Mouse (Mus musculus) left cerebral cortex, adult 2 months (tissue): Measurements from ENCODE around the gene Cpne2. TPM values are rescaled to one million over a fixed set of nuclear protein-coding genes. Genes with fewer than 3 reads are reported as not detected.

Source experiments
- DNase-seq, 2 experiments: peaks; one replicate each; pipeline ENCODE4 v3.0.0; 2021 to 2022; ENCODE audit warnings: low spot score in 2 of 2, mixed read lengths in 1 of 2; ENCODE audit errors: extremely low spot score in 1 of 2
- H3K27ac ChIP-seq: fragments of 200-600 bp; 2 replicates; pipeline ENCODE4 v1.8.1; 2022
- H3K4me3 ChIP-seq: fragments of 200-600 bp; 2 replicates; pipeline ENCODE4 v1.8.1; 2022
- CTCF ChIP-seq: fragments of 200-600 bp; IDR thresholded peaks from 2 replicates; pipeline ENCODE4 v1.8.1; 2022; ENCODE audit warnings: antibody characterized with exemption, mild to moderate bottlenecking, moderate library complexity
- intact Hi-C: fragments of 180-260 bp; cut with DNase I; formaldehyde crosslinking; loops from one replicate; pipeline ENCODE4 v1.15.1; 2025
- total RNA-seq, 2 experiments: library from RNA; stranded (reverse); gene quantifications; 2 replicates each; pipeline ENCODE4 v1.2.3; 2021

Gene Cpne2
- total RNA-seq, 2 experiments from 2014 or later: 19.9 to 26.1 TPM

DNA sequence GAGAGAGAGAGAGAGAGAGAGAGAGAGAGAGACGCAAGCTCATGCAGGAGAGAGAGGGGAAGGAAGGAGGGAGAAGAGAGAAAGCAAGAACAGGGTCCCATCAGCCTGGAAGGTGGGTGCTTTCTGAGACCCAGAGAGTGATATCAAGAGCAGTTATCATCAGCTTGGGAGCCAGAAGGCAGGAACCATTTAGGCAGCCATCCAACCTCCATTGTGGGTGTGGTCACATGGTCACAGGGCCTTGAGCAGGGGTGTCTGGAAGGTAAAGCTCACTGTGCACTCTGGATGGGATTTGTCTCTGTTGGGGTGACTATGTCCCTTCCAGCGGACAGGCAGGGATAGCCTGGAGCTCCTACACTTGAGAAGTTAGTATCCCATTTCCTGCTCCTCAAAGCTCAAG is 7.2 kb downstream of the Cpne2 start:
- TF ChIP-seq CTCF: no peak
- DNase-seq: no peak
- Histone ChIP-seq H3K4me3 (no peak overlapping the region), H3K27ac (no peak overlapping the region)
- intact Hi-C loops: no loop called here

DNA sequence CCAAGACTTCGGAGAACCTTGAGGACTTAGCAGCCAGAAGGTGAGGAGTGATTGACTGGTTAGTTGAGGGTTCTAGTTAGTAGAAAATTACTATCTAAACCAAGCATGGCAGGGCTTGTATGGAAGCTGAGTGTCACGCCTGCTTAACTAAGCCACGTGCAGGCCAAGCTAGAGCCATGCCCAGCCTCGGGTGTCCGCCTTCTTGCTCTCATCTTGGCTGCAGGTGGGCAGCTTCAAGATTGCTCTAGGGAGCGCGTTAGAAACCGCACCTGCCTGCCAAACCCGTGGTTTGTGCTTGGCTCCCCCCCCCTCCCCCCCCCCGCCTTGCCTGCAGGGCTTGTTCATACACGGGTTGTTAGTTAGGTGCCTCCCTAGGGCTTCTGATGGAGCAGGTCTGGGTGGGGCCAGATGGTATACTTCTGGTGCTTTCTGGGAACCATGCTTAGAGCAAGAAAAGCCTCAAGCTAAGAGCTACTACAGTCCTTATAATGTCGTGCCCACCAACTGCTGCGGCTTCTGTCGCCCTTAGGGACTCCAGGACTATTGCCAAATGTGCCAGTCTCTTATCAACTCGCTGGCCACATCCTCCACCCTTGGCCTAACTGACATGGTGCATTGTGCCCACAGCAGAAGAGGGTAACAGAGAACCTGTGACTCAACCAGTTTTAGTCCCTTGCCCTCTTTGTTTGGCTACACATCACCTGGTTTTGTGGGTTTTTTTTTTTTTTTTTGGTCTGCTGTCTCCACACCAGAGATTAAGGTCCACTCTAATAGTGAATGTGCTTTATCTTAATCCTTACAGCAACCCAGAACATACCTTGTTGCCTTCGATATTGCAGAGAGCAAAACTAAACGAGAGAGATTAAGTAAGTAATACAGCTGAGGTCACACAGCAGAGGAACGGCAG is 8.4 kb downstream of the Cpne2 start:
- TF ChIP-seq CTCF: no peak
- Histone ChIP-seq H3K4me3 (no peak overlapping the region), H3K27ac (no peak overlapping the region)
- no peak for DNase-seq
- intact Hi-C loops: no loop called here

DNA sequence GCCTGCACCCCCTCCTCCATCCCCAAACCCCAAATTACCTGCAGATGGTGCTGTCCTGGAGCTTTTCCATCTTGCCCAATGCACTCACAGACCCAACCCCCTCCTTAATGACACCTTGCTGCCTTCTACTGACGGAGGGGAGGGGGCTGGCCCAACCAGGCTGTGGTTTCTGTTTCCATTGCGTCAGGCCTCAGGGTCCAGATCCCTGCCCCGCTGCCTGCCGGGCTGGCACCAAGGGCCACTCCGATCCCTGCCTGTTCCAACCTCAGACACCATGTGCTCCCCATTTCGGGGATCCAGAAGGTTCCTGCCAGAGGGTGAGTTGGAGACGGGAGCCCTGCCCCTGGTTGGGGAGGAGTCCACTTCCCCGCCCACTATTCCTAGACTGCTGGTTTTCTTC is 11.2 kb downstream of the Cpne2 start:
- H3K27ac ChIP-seq: no peak overlapping the region
- no peak for TF ChIP-seq CTCF
- H3K4me3 ChIP-seq: no peak overlapping the region
- DNase-seq: no peak
- intact Hi-C loops: no loop called here

DNA sequence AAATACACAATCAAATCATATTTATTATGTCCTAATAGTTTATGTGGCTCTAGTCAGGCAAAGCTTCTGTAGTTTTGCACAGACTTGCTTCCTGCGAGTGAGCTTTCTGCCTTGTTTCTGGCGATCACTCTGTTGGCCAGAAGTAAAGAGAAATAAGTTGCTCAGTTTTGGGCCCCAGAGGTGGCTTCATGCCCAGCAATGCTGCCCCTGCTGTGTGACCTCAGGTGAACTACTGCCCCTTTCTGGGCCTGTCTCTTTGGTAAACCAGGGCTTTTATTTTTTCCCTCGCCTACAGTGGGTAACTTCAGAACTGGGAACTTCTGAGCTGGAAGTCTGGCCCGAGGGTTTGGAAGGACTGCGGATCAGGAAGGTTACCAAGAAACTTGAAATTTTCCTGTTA is 16.3 kb downstream of the Cpne2 start:
- H3K27ac ChIP-seq: peak overlapping the region; percentile 45

DNA sequence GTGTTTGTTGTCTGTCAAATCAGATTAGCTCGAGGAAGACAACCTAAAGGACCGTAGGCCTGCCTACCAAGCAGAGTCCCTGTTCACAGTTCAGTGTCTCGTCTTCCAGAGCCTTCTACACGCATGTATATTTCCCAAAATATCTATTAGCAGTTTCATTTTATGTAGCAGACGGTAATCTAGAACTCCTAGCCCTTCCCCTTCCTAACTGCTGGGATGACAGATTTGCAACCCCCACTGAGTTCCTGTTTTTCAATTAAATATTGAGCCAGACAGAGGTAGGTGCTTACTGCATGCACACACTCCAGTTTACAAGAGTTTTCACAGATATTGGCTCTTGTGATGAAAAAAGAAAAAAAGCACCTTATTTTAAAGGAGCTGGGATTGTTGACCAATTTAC is 16.7 kb downstream of the Cpne2 start:
- no peak overlapping the region for H3K4me3 ChIP-seq
- intact Hi-C loops: no loop called here
- DNase-seq: no peak
- no peak for TF ChIP-seq CTCF
- H3K27ac ChIP-seq: peak overlapping the region; percentile 45

More for the DNA sequence above, 16.3 kb downstream of the Cpne2 start:
- no peak overlapping the region for H3K4me3 ChIP-seq
- no peak for TF ChIP-seq CTCF
- intact Hi-C loops: no loop called here
- no peak for DNase-seq

DNA sequence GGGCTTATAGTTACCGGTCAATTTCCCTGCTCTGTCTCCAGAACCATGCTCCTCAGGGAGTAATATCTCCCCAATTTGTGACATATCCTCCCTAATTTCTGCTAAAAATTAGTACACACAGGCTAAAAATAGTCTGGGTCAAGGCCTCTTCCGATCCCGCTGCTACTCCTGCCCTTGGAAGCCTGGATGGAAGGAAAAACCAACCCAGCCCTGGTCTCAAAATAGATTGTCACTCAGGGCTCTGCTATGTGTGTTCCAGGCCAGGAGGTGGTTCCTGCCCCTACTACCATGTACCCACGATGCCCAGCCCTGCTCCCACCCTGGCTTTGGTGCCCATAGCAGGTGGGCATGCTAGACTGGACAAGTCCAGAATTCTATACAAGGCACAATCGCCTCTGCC is 17.2 kb downstream of the Cpne2 start:
- DNase-seq: no peak
- no peak overlapping the region for H3K4me3 ChIP-seq
- intact Hi-C loops: no loop called here
- no peak for TF ChIP-seq CTCF
- H3K27ac ChIP-seq: no peak overlapping the region; the same call in 1 of the 2 replicates

DNA sequence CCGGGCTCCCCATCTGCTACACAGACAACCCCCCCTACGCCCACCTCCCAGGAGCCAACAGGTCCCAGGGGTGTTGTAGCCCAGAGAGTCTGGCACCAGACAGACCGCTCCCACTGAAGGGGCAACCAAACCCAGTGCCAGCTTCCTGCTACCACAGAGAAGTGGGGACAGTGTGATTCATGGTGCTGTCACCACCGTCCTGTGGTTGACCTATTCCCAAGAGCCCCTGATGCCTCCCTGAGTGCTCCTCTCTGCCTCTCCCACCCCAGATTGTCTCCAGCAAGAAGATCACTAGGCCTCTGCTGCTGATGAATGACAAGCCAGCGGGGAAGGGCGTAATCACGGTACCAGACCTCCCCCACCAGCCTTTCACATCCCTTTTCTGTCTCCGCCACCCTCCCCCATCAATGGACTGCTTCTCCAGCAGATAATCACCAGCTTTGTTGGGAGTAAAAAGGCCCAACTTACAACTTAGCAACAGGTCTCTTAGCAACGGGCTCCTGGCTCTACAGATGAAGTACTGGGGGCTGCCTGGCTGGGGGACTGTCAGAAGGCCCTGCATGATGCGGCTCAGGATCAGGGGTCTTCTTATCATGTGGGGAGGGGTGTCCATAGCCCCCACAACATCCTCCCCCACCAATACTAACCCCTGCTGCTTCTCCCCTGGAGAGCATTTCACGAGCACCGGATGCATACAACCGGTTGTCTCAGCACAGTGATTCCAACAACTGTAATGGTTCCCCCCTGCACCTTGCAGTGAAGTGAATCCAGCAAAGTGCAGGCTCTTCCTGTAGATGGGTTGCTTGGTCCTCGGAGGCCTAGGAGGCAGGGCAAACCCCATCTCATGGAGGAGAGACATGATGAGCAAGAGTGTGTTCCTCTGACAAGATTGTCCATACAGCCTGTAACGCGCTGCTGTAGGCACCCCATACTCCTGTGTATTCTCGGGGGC is 19.0 kb downstream of the Cpne2 start:
- H3K27ac ChIP-seq: peak overlapping the region; percentile 47; the same call in 1 of the 2 replicates
- intact Hi-C loops: no loop called here
- no peak overlapping the region for H3K4me3 ChIP-seq
- DNase-seq: peak; percentile 37 to 65
- TF ChIP-seq CTCF: no peak

GRCm38 (mm10) chr8:94552696-94553095 is 19.9 kb downstream of the Cpne2 start:
- H3K27ac ChIP-seq: no peak overlapping the region
- no peak for DNase-seq
- TF ChIP-seq CTCF: no peak
- no peak overlapping the region for H3K4me3 ChIP-seq
- intact Hi-C loops: no loop called here

DNA sequence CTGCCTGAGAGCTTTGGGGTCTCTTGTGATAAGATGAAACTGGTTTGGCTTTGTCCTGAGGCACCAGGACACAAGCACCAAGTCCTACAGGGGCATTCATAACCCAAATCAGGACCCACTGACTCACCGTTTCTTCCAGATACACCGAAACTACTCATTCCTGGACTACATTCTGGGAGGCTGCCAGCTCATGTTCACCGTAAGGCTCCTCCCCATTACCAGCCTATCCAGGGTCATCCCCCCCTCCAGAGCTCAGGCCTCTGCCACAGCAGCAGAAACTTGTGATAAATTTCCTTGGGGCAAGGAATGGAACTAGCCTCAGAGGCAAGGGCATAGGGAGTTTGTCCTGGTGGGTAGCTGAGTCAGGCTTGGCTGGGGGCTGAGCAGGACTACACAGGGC is 24.5 kb downstream of the Cpne2 start:
- no peak overlapping the region for H3K27ac ChIP-seq
- no peak overlapping the region for H3K4me3 ChIP-seq
- DNase-seq: no peak
- no peak for TF ChIP-seq CTCF
- intact Hi-C loops: no loop called here

DNA sequence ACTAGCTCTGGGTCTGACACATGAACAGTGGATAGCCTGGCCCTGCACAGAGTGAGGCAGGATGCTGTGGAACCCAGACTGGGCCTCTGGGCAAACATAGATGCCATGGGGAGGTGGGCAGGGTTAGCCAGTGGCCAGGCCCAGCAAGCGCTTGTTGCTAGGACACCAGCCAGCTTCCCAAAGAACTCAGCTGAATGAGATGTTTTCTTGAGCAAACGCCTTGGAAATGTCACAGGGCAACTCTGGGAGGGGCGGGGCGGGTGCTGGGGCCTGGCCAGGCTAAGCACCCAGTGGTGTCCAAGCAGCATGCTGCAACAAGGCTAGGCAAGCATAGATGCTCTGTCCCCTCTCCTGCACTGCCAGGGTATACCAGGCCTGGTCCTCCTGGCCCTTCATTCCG is 28.5 kb downstream of the Cpne2 start:
- peak in 1 of 2 experiments; percentile 32 for DNase-seq
- no peak for TF ChIP-seq CTCF
- no peak overlapping the region for H3K27ac ChIP-seq
- intact Hi-C loops: no loop called here
- no peak overlapping the region for H3K4me3 ChIP-seq

DNA sequence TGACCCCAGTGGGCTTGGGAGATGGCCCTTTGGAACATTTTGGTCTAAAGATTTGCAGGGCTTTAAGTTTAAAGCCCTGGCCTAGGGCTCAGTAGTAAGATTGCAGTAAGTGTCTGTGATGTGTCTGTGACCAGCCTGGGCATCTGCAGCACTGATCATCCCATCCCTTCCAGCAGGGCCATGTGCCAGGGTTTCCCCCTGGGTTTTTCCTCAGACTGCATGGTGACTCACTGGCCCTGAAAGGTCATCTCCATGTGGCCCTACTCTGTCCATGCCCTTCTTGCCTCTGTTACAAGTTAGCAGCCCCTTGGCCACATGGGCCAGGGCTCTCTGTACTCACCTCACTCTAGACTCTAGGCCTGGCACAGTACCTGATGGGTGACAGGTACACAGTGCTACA is 31.6 kb downstream of the Cpne2 start:
- Histone ChIP-seq H3K4me3 (no peak overlapping the region), H3K27ac (no peak overlapping the region)
- intact Hi-C loops: no loop called here
- DNase-seq: no peak
- TF ChIP-seq CTCF: no peak

- Histone ChIP-seq H3K27ac (no peak overlapping the region), H3K4me3 (no peak overlapping the region)
- TF ChIP-seq CTCF: no peak
- intact Hi-C loops: no loop called here
- DNase-seq: no peak
Observed at GRCm38 (mm10) chr8:94566033-94566432, 33.2 kb downstream of the Cpne2 start.
